Mouse (Mus musculus) limb, embryonic 10.5 days (tissue): Measurements from ENCODE around the gene Gjb2. TPM values are rescaled to one million over a fixed set of nuclear protein-coding genes. Genes with fewer than 3 reads are reported as not detected.

ENCODE experiments used
- DNase-seq: peaks from one replicate; pipeline ENCODE4 v3.0.0-alpha.2; 2017; ENCODE audit warnings: low spot score
- H3K27ac ChIP-seq: fragments of 300-500 bp; sonication (generic); 2 replicates; pipeline ENCODE4 v1.5.1; 2016; ENCODE audit warnings: mild to moderate bottlenecking
- H3K27me3 ChIP-seq: fragments of 300-500 bp; sonication (generic); 2 replicates; pipeline ENCODE4 v1.6.1; 2016; ENCODE audit warnings: low read depth, mild to moderate bottlenecking; ENCODE audit not compliant: poor library complexity, severe bottlenecking
- H3K36me3 ChIP-seq: fragments of 300-500 bp; sonication (generic); 2 replicates; pipeline ENCODE4 v1.6.1; 2016; ENCODE audit warnings: mild to moderate bottlenecking, moderate library complexity
- H3K4me1 ChIP-seq: fragments of 300-500 bp; sonication (generic); 2 replicates; pipeline ENCODE4 v1.6.1; 2016
- H3K4me3 ChIP-seq: fragments of 300-500 bp; sonication (generic); 2 replicates; pipeline ENCODE4 v1.5.1; 2016; ENCODE audit warnings: mild to moderate bottlenecking, moderate library complexity
- H3K9me3 ChIP-seq: fragments of 300-500 bp; sonication (generic); replicated peaks from 2 replicates; pipeline ENCODE4 v1.6.1; 2016; ENCODE audit warnings: mild to moderate bottlenecking
- WGBS: fragments of 180-500 bp; shearing (Covaris S2); methylation state at CpG from one replicate; pipeline ENCODE4 v1.1.7; 2016; 5-methylcytosine and 5-hydroxymethylcytosine counted together
- polyA plus RNA-seq: library from polyadenylated mRNA; unstranded; fragments of >200 nt; fragmentation: Nextera tagmentation; extraction: Ambion mirVana; gene quantifications from 2 replicates; pipeline ENCODE4 v1.2.1, GENCODE M21; 2016

Gene Gjb2
- polyA plus RNA-seq, 1 experiment from 2014 or later = 35.0 TPM

DNA sequence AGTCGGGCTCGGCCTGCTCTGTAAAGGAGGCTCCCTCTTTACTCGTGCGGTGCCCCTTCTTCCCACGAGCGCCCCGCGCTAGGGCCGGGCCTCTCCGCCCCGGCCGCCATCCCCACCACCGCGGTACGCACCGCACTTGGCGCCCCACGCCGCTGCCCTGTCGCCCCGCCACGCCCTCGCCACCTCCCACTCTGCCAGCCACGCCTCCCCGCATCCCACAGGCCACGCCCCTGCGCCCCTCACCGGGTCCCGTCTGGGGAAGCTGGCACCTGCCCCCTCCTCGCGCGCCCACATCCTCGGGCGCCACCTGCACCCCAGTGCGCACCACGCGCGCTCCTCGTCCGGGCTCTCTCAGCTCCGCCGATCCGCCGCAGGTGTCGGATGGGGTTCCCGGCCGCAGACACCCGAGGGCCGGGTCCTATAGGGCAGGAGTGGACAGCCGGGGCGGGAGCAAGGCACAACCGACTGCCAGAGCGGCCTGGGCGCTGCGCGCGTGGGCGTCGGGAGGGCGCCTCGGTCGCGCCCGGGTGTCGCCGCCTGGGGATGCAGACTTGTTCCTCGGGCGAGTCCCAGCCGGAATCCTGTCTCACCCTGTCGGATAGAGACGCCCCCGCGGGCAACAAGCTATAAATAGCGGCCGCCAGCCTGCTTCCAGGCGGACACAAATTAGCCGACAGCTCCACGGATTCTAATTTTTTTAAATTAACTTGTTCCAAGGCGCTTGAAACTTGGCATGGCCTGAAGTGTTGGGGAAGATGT is 46.8 kb downstream of the Gjb2 start, which contains the start of gene Gja3:
Gene Gja3, minus strand, starts transcription at position 538 of the 759 bp plus-strand sequence.
- no peaks in the 10 kb centered on the region for H3K9me3 ChIP-seq
- H3K27ac ChIP-seq = peak within 1 kb of the TSS; percentile 77
- H3K36me3 ChIP-seq = no peaks in the 10 kb centered on the region; the same call in 1 of the 2 replicates
- under 1% methylated on average over 79 of the region's 79 CpGs for WGBS
- peaks cover 48% of the 10 kb centered on the region for H3K27me3 ChIP-seq
- peaks cover 26% of the 10 kb centered on the region for H3K4me1 ChIP-seq
- peak within 1 kb of the TSS; percentile 79 for H3K4me3 ChIP-seq
- DNase-seq = peak; percentile 83

DNA sequence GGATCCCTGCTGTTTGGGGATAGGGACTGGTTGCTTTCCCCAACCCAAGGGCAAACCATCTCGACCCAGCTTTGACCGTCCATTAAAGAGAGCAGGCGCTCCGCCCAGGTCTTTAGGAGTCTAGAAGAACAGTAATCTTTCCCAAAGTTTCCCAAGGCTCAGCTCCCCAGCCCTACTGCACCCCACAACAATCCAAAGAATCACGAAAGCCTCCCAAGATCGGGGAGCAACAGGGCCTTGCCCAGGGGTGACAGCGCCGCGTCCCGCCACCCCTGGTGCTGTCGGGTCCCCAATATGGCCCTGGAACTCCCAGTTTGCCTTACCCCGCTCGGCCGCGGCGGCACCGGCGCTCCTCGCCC is 47.3 kb downstream of the Gjb2 start:
- Histone ChIP-seq H3K4me3 (peak overlapping the region; percentile 79), H3K27me3 (peaks cover 48% of the 10 kb centered on the region), H3K4me1 (peaks cover 26% of the 10 kb centered on the region), H3K36me3 (no peaks in the 10 kb centered on the region; the same call in 1 of the 2 replicates), H3K27ac (peak overlapping the region; percentile 77), H3K9me3 (no peaks in the 10 kb centered on the region)
- no peak for DNase-seq
- 4% methylated on average over 19 of the region's 19 CpGs for WGBS

DNA sequence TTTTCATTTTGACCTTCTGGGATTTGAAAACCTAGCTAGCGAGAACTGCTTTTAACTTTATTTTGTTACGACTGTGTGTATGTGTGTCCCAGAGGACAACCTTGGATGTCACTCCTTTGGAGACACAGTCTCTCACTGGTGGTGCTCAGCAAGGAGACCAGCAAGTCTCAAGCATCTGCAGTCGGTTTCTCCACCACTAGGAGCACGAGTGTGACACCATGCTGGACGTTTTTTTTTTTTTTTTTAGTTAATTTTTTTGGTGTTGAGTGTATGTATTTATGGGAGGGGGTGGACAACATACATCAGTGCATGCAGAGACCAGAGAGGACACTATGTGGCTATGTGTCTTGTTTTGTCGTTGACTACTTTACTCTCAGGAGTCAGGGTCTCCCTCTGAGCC is 51.8 kb downstream of the Gjb2 start:
- H3K9me3 ChIP-seq = no peaks in the 10 kb centered on the region
- H3K4me1 ChIP-seq = peaks cover 8% of the 10 kb centered on the region
- H3K36me3 ChIP-seq = no peaks in the 10 kb centered on the region; the same call in 1 of the 2 replicates
- H3K27ac ChIP-seq = no peak overlapping the region
- WGBS = 76% methylated on average over 6 of the region's 6 CpGs
- peaks cover 30% of the 10 kb centered on the region for H3K27me3 ChIP-seq
- no peak for DNase-seq
- no peak overlapping the region for H3K4me3 ChIP-seq

Other genes starting within 250 kb of the Gjb2 start
- 49.9 and 66.7 TPM in 2 replicates for gene Zmym2, start 218.0 kb downstream of the Gjb2 start, polyA plus RNA-seq
- gene Gja3, start 46.6 kb downstream of the Gjb2 start, polyA plus RNA-seq = 15.7 and 18.4 TPM in 2 replicates
- gene Gm4491, start 11.2 kb upstream of the Gjb2 start, polyA plus RNA-seq = not detected in 2 replicates
- gene Gjb6, start 28.9 kb upstream of the Gjb2 start, polyA plus RNA-seq = 1.8 and 7.0 TPM in 2 replicates